Mouse (Mus musculus): ENCODE results near the gene Il1a. TPM values are rescaled to one million over a fixed set of nuclear protein-coding genes. Genes with fewer than 3 reads are reported as not detected.

The Il1a gene
- polyA plus RNA-seq, 1 experiment: not detected

DNA sequence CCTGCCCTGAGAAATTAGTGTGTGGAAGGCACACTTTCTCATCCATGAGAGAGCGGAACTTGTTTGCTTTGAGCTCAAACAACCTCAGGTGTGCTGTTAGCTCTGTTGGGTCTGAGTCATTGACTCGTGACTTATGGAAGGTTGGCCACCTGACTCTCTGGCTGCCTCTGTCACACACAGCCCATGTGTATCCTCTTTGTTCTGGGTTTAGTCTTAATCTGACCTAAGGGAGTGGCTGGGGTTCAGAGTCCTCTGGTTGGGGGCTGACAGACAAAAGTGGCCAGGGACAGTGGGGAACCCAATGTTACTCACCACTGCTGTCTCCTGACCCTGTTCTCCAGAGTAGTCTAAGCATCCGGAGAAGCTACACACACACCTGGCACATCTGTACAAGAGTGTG lies 51.7 kb downstream of the Il1a start:
- H3K9me3 ChIP-seq (ENCODE audit: control insufficient read depth, low read length): no peaks in the 10 kb centered on the region
- no peak for TF ChIP-seq TAL1 (IDR thresholded peaks at IDR 0.05; ENCODE audit: low read length)
- TF ChIP-seq GATA1 (IDR thresholded peaks at IDR 0.05; ENCODE audit: low read length): no peak
- H3K4me3 ChIP-seq (replicated peaks): no peak overlapping the region

DNA sequence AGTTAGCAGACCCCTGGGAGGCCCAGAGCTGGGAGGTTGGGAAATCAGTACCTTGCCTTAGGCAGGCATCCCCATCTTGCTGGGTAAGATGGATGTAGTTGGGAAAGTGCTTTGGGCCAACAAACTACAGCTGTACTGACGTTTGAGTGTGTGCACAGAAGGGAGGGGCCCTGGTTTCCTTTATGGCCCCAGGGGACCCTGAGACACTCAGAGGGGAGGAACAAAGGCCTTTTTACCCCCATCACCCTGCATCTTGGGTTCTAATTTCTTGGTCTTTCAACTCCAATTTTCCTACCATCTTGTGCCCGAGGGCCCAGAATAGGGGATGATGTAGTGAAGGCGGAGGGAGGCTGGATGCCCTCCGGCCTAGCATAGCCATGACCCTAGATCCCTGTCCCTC lies 53.8 kb downstream of the Il1a start:
- peaks cover 10% of the 10 kb centered on the region for H3K27me3 ChIP-seq (ENCODE audit: control insufficient read depth)
- TF ChIP-seq TAL1 (IDR thresholded peaks at IDR 0.05; ENCODE audit: low read length) (no peak), GATA1 (IDR thresholded peaks at IDR 0.05; ENCODE audit: low read length) (no peak)
- H3K4me1 ChIP-seq (ENCODE audit: control insufficient read depth): peaks cover 67% of the 10 kb centered on the region
- H3K36me3 ChIP-seq (ENCODE audit: control insufficient read depth): no peaks in the 10 kb centered on the region; the same call in 1 of the 2 replicates
- no peak overlapping the region for H3K4me3 ChIP-seq (replicated peaks)
- H3K9me3 ChIP-seq (ENCODE audit: control insufficient read depth, low read length): no peaks in the 10 kb centered on the region

More for the DNA sequence above, 51.7 kb downstream of the Il1a start:
- Histone ChIP-seq H3K27me3 (ENCODE audit: control insufficient read depth) (peaks cover 18% of the 10 kb centered on the region), H3K36me3 (ENCODE audit: control insufficient read depth) (no peaks in the 10 kb centered on the region; the same call in 1 of the 2 replicates), H3K4me1 (ENCODE audit: control insufficient read depth) (peaks cover 59% of the 10 kb centered on the region)

GRCm38 (mm10) chr2:129254076-129254475 lies 55.7 kb downstream of the Il1a start:
- no peaks in the 10 kb centered on the region; the same call in 1 of the 2 replicates for H3K36me3 ChIP-seq (ENCODE audit: control insufficient read depth)
- H3K4me1 ChIP-seq (ENCODE audit: control insufficient read depth): peaks cover 66% of the 10 kb centered on the region
- H3K9me3 ChIP-seq (ENCODE audit: control insufficient read depth, low read length): no peaks in the 10 kb centered on the region
- no peak for TF ChIP-seq GATA1 (IDR thresholded peaks at IDR 0.05; ENCODE audit: low read length)
- TF ChIP-seq TAL1 (IDR thresholded peaks at IDR 0.05; ENCODE audit: low read length): no peak
- H3K4me3 ChIP-seq (replicated peaks): no peak overlapping the region
- H3K27me3 ChIP-seq (ENCODE audit: control insufficient read depth): no peaks in the 10 kb centered on the region

DNA sequence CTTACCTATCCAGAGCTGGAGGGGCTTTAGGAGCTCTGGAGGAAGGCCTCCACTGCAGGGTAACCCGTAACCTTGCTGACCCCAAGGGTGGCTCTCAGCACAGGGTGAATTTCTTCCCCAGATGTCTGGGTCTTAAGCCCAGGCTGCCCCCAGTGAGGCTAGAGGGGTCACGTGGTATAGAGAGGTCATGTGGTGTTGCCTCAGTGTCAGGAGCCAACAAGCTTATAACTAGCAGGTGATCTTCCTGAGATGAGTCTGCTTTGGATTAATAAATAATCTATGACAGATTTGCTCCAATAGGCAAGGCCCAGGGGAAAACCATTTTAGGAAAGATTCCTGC lies 56.2 kb downstream of the Il1a start:
- H3K36me3 ChIP-seq (ENCODE audit: control insufficient read depth): no peaks in the 10 kb centered on the region; the same call in 1 of the 2 replicates
- no peaks in the 10 kb centered on the region for H3K27me3 ChIP-seq (ENCODE audit: control insufficient read depth)
- no peaks in the 10 kb centered on the region for H3K9me3 ChIP-seq (ENCODE audit: control insufficient read depth, low read length)
- H3K4me1 ChIP-seq (ENCODE audit: control insufficient read depth): peaks cover 61% of the 10 kb centered on the region
- H3K4me3 ChIP-seq (replicated peaks): no peak overlapping the region
- TF ChIP-seq GATA1 (IDR thresholded peaks at IDR 0.05; ENCODE audit: low read length) (no peak), TAL1 (IDR thresholded peaks at IDR 0.05; ENCODE audit: low read length) (no peak)

- no peak overlapping the region for H3K4me3 ChIP-seq (replicated peaks)
- TF ChIP-seq GATA1 (IDR thresholded peaks at IDR 0.05; ENCODE audit: low read length) (no peak), TAL1 (IDR thresholded peaks at IDR 0.05; ENCODE audit: low read length) (no peak)
- peaks cover 58% of the 10 kb centered on the region for H3K4me1 ChIP-seq (ENCODE audit: control insufficient read depth)
- no peaks in the 10 kb centered on the region; the same call in 1 of the 2 replicates for H3K36me3 ChIP-seq (ENCODE audit: control insufficient read depth)
- H3K27me3 ChIP-seq (ENCODE audit: control insufficient read depth): no peaks in the 10 kb centered on the region; the same call in 1 of the 2 replicates
- H3K9me3 ChIP-seq (ENCODE audit: control insufficient read depth, low read length): no peaks in the 10 kb centered on the region
Observed at GRCm38 (mm10) chr2:129252836-129253630, 56.7 kb downstream of the Il1a start.

Other genes starting within 250 kb of the Il1a start
- gene Ttl, start 244.0 kb downstream of the Il1a start, polyA plus RNA-seq (2012): 0.05 and 0.06 TPM in 2 replicates
- 0.15 TPM in 2 replicates for gene Polr1b, start 209.0 kb downstream of the Il1a start, polyA plus RNA-seq (2012)
- gene Chchd5, start 180.3 kb downstream of the Il1a start, polyA plus RNA-seq (2012): 0.43 and 1.6 TPM in 2 replicates
- 13.6 and 18.4 TPM in 2 replicates for gene Slc20a1, start 111.2 kb downstream of the Il1a start, polyA plus RNA-seq (2012)
- 3.9 and 5.0 TPM in 2 replicates for gene Ckap2l, start 12.8 kb downstream of the Il1a start, polyA plus RNA-seq (2012)
- gene Il1b, start 61.2 kb upstream of the Il1a start, polyA plus RNA-seq (2012): not detected in 2 replicates
- gene F830045P16Rik, start 226.6 kb upstream of the Il1a start, polyA plus RNA-seq (2012): not detected in 2 replicates

All from erythroblast, embryonic 14.5 days (primary cell).